ENCODE assay signal across 9 mouse cellular contexts in the genomic region with DNA sequence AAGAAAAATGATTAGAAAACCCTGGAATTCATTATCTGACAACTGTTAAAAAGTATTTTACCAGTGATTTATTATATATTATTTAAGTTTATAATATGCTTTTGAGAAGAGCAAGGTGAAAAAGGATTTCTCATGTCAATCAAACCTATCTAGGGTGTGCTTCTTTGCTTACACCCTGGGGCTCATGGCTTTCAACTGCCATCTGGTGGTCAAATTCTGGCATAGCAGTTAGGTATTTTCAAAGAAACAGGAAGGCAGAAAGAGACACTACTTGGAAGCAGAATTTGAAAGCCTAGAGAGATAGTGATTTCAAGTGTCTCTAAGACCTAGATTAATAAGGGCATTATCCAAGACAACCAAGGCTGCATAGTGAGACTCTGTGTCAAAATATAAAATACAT.
A peak's percentile ranks its signal among the peaks of the same experiment; 100 is the strongest.
DNase-seq lines count a peak whose midpoint lies in the region; ATAC-seq and TF ChIP-seq lines count a peak whose summit lies in the region.
"Had no signal": no experiment of that assay in that cellular context is flagged by ENCODE, and none has a peak within 500 bp of the region (broad histone marks: within the 10 kb centered on the region; RNA-seq: fewer than 3 reads in every experiment).

No protein-coding gene starts in this region.

- peak; percentile 90 for ATAC-seq in megakaryocyte progenitor cell, adult 5-6 weeks (replicated peaks; ENCODE audit: poor library complexity)

- intact Hi-C loops in left cerebral cortex, adult 2 months (cut with DNase I) = loop anchor here (5.0 to 10.0 kb wide), 2 partner anchors 130 to 1938 kb away; no protein-coding TSS in a partner anchor

- H3K27ac ChIP-seq in left cerebral cortex, adult 2 months = no peak overlapping the region
- H3K27ac ChIP-seq: heart, embryonic 15.5 days had no signal

- DNase-seq in cerebellum, adult 18-20 months = peak; percentile 2 to 9
- no peak for DNase-seq in cerebellum, adult 11-12 months
- DNase-seq in left cerebral cortex, adult 2 months (ENCODE audit: extremely low spot score in 1 of 2, low spot score in 2 of 2) = peak in 1 of 2 experiments; percentile 7
- DNase-seq in left cerebral cortex, adult 8-10 months (ENCODE audit: low spot score in 2 of 2) = no peak
- peak; percentile 10 for DNase-seq in T-cell, adult 2 months (ENCODE audit: low spot score)
- peak; percentile 14 for DNase-seq in forelimb bud, embryonic 11.5 days (ENCODE audit: low read depth, low spot score)
- no peak for DNase-seq in gastrocnemius, postnatal 10 days

- TF ChIP-seq CTCF in left cerebral cortex, adult 2 months (IDR thresholded peaks at IDR 0.05) = peak; percentile 78

- no peak overlapping the region for H3K4me3 ChIP-seq in left cerebral cortex, adult 2 months
- H3K4me3 ChIP-seq: heart, embryonic 15.5 days had no signal

Comparison
In these comparisons a context has a peak if more than half of its experiments do, and no peak if none do; other contexts are left out.
1. DNase-seq: peak in cerebellum, adult 18-20 months (2 of 2), T-cell, adult 2 months (single experiment) and forelimb bud, embryonic 11.5 days (single experiment); none in cerebellum, adult 11-12 months (single experiment), left cerebral cortex, adult 8-10 months (0 of 2) and gastrocnemius, postnatal 10 days (single experiment).